Mouse (Mus musculus): Measurements from ENCODE around the gene Ppp3r1. TPM values are rescaled to one million over a fixed set of nuclear protein-coding genes. Genes with fewer than 3 reads are reported as not detected.

The Ppp3r1 gene
- polyA plus RNA-seq, 1 experiment from 2014 or later, result 78.6 TPM

GRCm38 (mm10) chr11:17159738-17160241, 727 bp downstream of the Ppp3r1 start:
- Histone ChIP-seq H3K4me1 (replicated peaks; ENCODE audit: control insufficient read depth, insufficient read depth, low read length) (0 out of 2 replicates have a peak, but pooled peaks cover 6% of the 10 kb centered on the region), H3K27ac (ENCODE audit: low read depth, low read length) (peak overlapping the region; percentile 97), H3K27me3 (replicated peaks; ENCODE audit: control insufficient read depth, insufficient read depth, low read length) (no peaks in the 10 kb centered on the region), H3K9ac (ENCODE audit: low read depth, low read length) (peak overlapping the region; percentile 99), H3K36me3 (ENCODE audit: control insufficient read depth, insufficient read depth) (no peaks in the 10 kb centered on the region), H3K4me2 (replicated peaks; ENCODE audit: low read depth) (peak overlapping the region; percentile 77), H3K9me3 (ENCODE audit: control insufficient read depth) (no peaks in the 10 kb centered on the region), H3K4me3 (ENCODE audit: low read depth, low read length) (peak overlapping the region; percentile 99)
- peak; percentile 17; the same call in 1 of the 2 replicates for ATAC-seq
- TF ChIP-seq CTCF (IDR thresholded peaks at IDR 0.05; ENCODE audit: low read depth), result no peak
- 2% methylated on average over 37 of the region's 46 CpGs for WGBS

GRCm38 (mm10) chr11:17160242-17160641, 1.2 kb downstream of the Ppp3r1 start:
- Histone ChIP-seq H3K4me3 (ENCODE audit: low read depth, low read length) (peak overlapping the region; percentile 99), H3K9me3 (ENCODE audit: control insufficient read depth) (no peaks in the 10 kb centered on the region), H3K27me3 (replicated peaks; ENCODE audit: control insufficient read depth, insufficient read depth, low read length) (no peaks in the 10 kb centered on the region), H3K4me1 (replicated peaks; ENCODE audit: control insufficient read depth, insufficient read depth, low read length) (0 out of 2 replicates have a peak, but pooled peaks cover 6% of the 10 kb centered on the region), H3K4me2 (replicated peaks; ENCODE audit: low read depth) (peak overlapping the region; percentile 77), H3K27ac (ENCODE audit: low read depth, low read length) (peak overlapping the region; percentile 97), H3K9ac (ENCODE audit: low read depth, low read length) (peak overlapping the region; percentile 99), H3K36me3 (ENCODE audit: control insufficient read depth, insufficient read depth) (no peaks in the 10 kb centered on the region)
- peak; percentile 29; the same call in 1 of the 2 replicates for ATAC-seq
- WGBS, result under 1% methylated on average over 12 of the region's 12 CpGs
- TF ChIP-seq CTCF (IDR thresholded peaks at IDR 0.05; ENCODE audit: low read depth), result peak; percentile 81

GRCm38 (mm10) chr11:17163956-17164355, 4.9 kb downstream of the Ppp3r1 start:
- no peaks in the 10 kb centered on the region for H3K9me3 ChIP-seq (ENCODE audit: control insufficient read depth)
- ATAC-seq, result no peak
- 44% methylated on average over 1 of the region's 1 CpGs for WGBS
- no peaks in the 10 kb centered on the region for H3K36me3 ChIP-seq (ENCODE audit: control insufficient read depth, insufficient read depth)
- TF ChIP-seq CTCF (IDR thresholded peaks at IDR 0.05; ENCODE audit: low read depth), result no peak
- H3K9ac ChIP-seq (ENCODE audit: low read depth, low read length), result no peak overlapping the region
- peak overlapping the region; percentile 41; the same call in 1 of the 2 replicates for H3K27ac ChIP-seq (ENCODE audit: low read depth, low read length)
- no peaks in the 10 kb centered on the region for H3K27me3 ChIP-seq (replicated peaks; ENCODE audit: control insufficient read depth, insufficient read depth, low read length)
- peaks cover 12% of the 10 kb centered on the region; the same call in 1 of the 2 replicates for H3K4me1 ChIP-seq (replicated peaks; ENCODE audit: control insufficient read depth, insufficient read depth, low read length)
- peak overlapping the region; percentile 39 for H3K4me2 ChIP-seq (replicated peaks; ENCODE audit: low read depth)
- H3K4me3 ChIP-seq (ENCODE audit: low read depth, low read length), result no peak overlapping the region

- TF ChIP-seq CTCF (IDR thresholded peaks at IDR 0.05; ENCODE audit: low read depth), result no peak
- WGBS, result 88% methylated on average over 7 of the region's 7 CpGs
- Histone ChIP-seq H3K27ac (ENCODE audit: low read depth, low read length) (no peak overlapping the region), H3K4me3 (ENCODE audit: low read depth, low read length) (no peak overlapping the region), H3K27me3 (replicated peaks; ENCODE audit: control insufficient read depth, insufficient read depth, low read length) (no peaks in the 10 kb centered on the region), H3K9ac (ENCODE audit: low read depth, low read length) (no peak overlapping the region), H3K4me1 (replicated peaks; ENCODE audit: control insufficient read depth, insufficient read depth, low read length) (peaks cover 22% of the 10 kb centered on the region), H3K9me3 (ENCODE audit: control insufficient read depth) (no peaks in the 10 kb centered on the region), H3K4me2 (replicated peaks; ENCODE audit: low read depth) (no peak overlapping the region), H3K36me3 (ENCODE audit: control insufficient read depth, insufficient read depth) (no peaks in the 10 kb centered on the region)
- ATAC-seq, result no peak
These were observed 7.6 kb downstream of the Ppp3r1 start for GRCm38 (mm10) chr11:17166627-17167026.

- Histone ChIP-seq H3K4me2 (replicated peaks; ENCODE audit: low read depth) (no peak overlapping the region), H3K4me3 (ENCODE audit: low read depth, low read length) (no peak overlapping the region), H3K27ac (ENCODE audit: low read depth, low read length) (no peak overlapping the region), H3K9me3 (ENCODE audit: control insufficient read depth) (no peaks in the 10 kb centered on the region), H3K9ac (ENCODE audit: low read depth, low read length) (no peak overlapping the region), H3K27me3 (replicated peaks; ENCODE audit: control insufficient read depth, insufficient read depth, low read length) (no peaks in the 10 kb centered on the region), H3K36me3 (ENCODE audit: control insufficient read depth, insufficient read depth) (0 out of 2 replicates have a peak, but pooled peaks cover 3% of the 10 kb centered on the region), H3K4me1 (replicated peaks; ENCODE audit: control insufficient read depth, insufficient read depth, low read length) (peaks cover 16% of the 10 kb centered on the region)
- 0 out of 2 replicates have a peak, but pooled peaks have one; percentile 38 for ATAC-seq
- no peak for TF ChIP-seq CTCF (IDR thresholded peaks at IDR 0.05; ENCODE audit: low read depth)
- 31% methylated on average over 2 of the region's 2 CpGs for WGBS
These were observed 10.2 kb downstream of the Ppp3r1 start for GRCm38 (mm10) chr11:17169262-17169661.

GRCm38 (mm10) chr11:17170938-17171729, 12.1 kb downstream of the Ppp3r1 start:
- H3K27ac ChIP-seq (ENCODE audit: low read depth, low read length), result no peak overlapping the region
- H3K4me1 ChIP-seq (replicated peaks; ENCODE audit: control insufficient read depth, insufficient read depth, low read length), result peaks cover 16% of the 10 kb centered on the region
- H3K4me2 ChIP-seq (replicated peaks; ENCODE audit: low read depth), result no peak overlapping the region
- H3K9ac ChIP-seq (ENCODE audit: low read depth, low read length), result no peak overlapping the region
- 91% methylated on average over 1 of the region's 1 CpGs for WGBS
- no peaks in the 10 kb centered on the region for H3K27me3 ChIP-seq (replicated peaks; ENCODE audit: control insufficient read depth, insufficient read depth, low read length)
- 0 out of 2 replicates have a peak, but pooled peaks cover 3% of the 10 kb centered on the region for H3K36me3 ChIP-seq (ENCODE audit: control insufficient read depth, insufficient read depth)
- no peak for ATAC-seq
- no peaks in the 10 kb centered on the region for H3K9me3 ChIP-seq (ENCODE audit: control insufficient read depth)
- no peak overlapping the region for H3K4me3 ChIP-seq (ENCODE audit: low read depth, low read length)
- TF ChIP-seq CTCF (IDR thresholded peaks at IDR 0.05; ENCODE audit: low read depth), result no peak

Data from intestine, postnatal 0 days (tissue).